Mouse (Mus musculus) CD4-positive naive resting alpha-beta T cell, adult 57 days (primary cell): ENCODE results near the gene Utrn. TPM values are rescaled to one million over a fixed set of nuclear protein-coding genes. Genes with fewer than 3 reads are reported as not detected.

Experiments
- total RNA-seq: library from RNA; stranded (reverse); gene quantifications from one replicate; pipeline ENCODE4 v1.2.4, GENCODE M21; 2023

Gene Utrn
- 459 TPM for total RNA-seq

GRCm38 (mm10) chr10:12869029-12869671 lies at the start of gene Utrn:
Gene Utrn, minus strand, starts transcription at chr10:12869365.

Other genes starting within 250 kb of the Utrn start
- 4.8 TPM for gene Stx11, start 94.9 kb upstream of the Utrn start, total RNA-seq
- gene Sf3b5, start 136.0 kb upstream of the Utrn start, total RNA-seq: 9.5 TPM
- gene Plagl1, start 191.1 kb upstream of the Utrn start, total RNA-seq: 1.4 TPM